13 mouse cellular contexts compared by ENCODE assay signal in the genomic region with DNA sequence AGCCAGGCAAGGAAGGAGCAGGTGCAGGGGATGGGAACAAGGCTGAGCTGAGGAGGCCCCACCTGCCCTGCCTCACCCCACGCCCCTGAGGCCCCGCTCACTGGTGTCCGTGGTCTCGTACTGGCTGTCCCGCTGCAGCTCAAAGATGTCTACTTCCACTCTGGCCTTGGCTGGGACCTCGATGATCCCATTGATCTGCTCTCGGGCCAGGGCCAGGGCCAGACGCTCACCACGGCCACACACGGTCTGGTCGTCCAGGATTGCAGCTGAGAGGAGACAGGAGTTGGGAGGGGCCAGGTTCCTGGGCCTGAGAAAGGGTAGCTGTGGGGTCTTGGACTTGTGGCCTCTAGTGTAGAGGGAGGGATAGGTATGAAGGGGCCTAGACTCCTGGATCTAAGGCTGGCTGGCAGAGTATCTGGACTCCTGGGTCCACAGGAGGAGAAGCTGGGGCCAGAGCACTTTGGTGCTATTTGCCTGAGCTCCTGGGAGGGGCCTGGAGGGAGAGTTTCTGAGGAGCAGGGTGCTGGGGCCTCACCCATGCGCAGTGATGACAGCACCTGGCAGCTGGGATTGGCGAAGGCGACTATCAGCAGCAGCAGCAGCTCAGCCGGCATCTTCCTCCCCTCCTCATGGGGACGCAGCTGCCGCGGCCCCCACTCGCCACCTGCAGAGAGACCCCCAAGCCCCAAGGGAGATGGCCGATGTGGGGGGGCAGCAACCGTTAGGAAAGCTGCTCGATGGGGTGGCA. TPM values are rescaled to one million over a fixed set of nuclear protein-coding genes. Genes with fewer than 3 reads are reported as not detected.
DNase-seq lines count a peak whose midpoint lies in the region; ATAC-seq lines count a peak whose summit lies in the region.
"Had no signal": no experiment of that assay in that cellular context is flagged by ENCODE, and none has a peak within 500 bp of the region (broad histone marks: within the 10 kb centered on the region; RNA-seq: fewer than 3 reads in every experiment).

No protein-coding gene starts in this region.

- DNase-seq in adrenal gland, adult 2 months: peak; percentile 65
- DNase-seq in adrenal gland, postnatal 25 days: no peak
- no peak for DNase-seq in neural tube, embryonic 10.5 days (ENCODE audit: extremely low spot score, low spot score)
- no peak for DNase-seq in hindbrain, embryonic 14.5 days (ENCODE audit: low spot score)
- DNase-seq in left cerebral cortex, postnatal 36 days (ENCODE audit: low spot score in 2 of 2): no peak
- DNase-seq in ovary, postnatal 14 days (ENCODE audit: low spot score): no peak
- DNase-seq: gastrocnemius, postnatal 10 days; kidney, adult 11 months; kidney, postnatal 36 days; liver, postnatal 0 days had no signal

- H3K27ac ChIP-seq in neural tube, embryonic 12.5 days: no peak overlapping the region
- H3K27ac ChIP-seq in hindbrain, embryonic 14.5 days: peak overlapping the region; percentile 14; the same call in 1 of the 2 replicates
- H3K27ac ChIP-seq in neural tube, embryonic 15.5 days (replicated peaks): no peak overlapping the region
- H3K27ac ChIP-seq: macrophage had no signal

- ATAC-seq in neural tube, embryonic 12.5 days (ENCODE audit: low FRiP score, low read depth): no peak
- ATAC-seq in hindbrain, embryonic 14.5 days (ENCODE audit: low FRiP score): no peak
- no peak for ATAC-seq in neural tube, embryonic 15.5 days (ENCODE audit: low FRiP score)
- ATAC-seq: liver, postnatal 0 days had no signal

- H3K27me3 ChIP-seq in neural tube, embryonic 12.5 days (replicated peaks): no peaks in the 10 kb centered on the region
- no peaks in the 10 kb centered on the region for H3K27me3 ChIP-seq in hindbrain, embryonic 14.5 days (ENCODE audit: control insufficient read depth, insufficient read depth, low read length)
- no peaks in the 10 kb centered on the region for H3K27me3 ChIP-seq in neural tube, embryonic 15.5 days (replicated peaks)

- no peak overlapping the region for H3K4me3 ChIP-seq in neural tube, embryonic 12.5 days
- H3K4me3 ChIP-seq in hindbrain, embryonic 14.5 days (replicated peaks; ENCODE audit: low read length): 0 out of 2 replicates have a peak overlapping the region, but pooled peaks have one; percentile 3
- H3K4me3 ChIP-seq in neural tube, embryonic 15.5 days (replicated peaks): no peak overlapping the region

- WGBS in neural tube, embryonic 12.5 days: 80% methylated on average over 22 of the region's 22 CpGs
- 81% methylated on average over 22 of the region's 22 CpGs for WGBS in hindbrain, embryonic 14.5 days
- WGBS in neural tube, embryonic 15.5 days: 74% methylated on average over 22 of the region's 22 CpGs

- no peaks in the 10 kb centered on the region for H3K9me3 ChIP-seq in neural tube, embryonic 12.5 days
- no peaks in the 10 kb centered on the region for H3K9me3 ChIP-seq in hindbrain, embryonic 14.5 days (ENCODE audit: control insufficient read depth, low read length)
- no peaks in the 10 kb centered on the region for H3K9me3 ChIP-seq in neural tube, embryonic 15.5 days (replicated peaks)

- H3K36me3 ChIP-seq in neural tube, embryonic 12.5 days: peaks cover 48% of the 10 kb centered on the region
- H3K36me3 ChIP-seq in hindbrain, embryonic 14.5 days (replicated peaks; ENCODE audit: control insufficient read depth, insufficient read depth): peaks cover 60% of the 10 kb centered on the region
- peaks cover 50% of the 10 kb centered on the region for H3K36me3 ChIP-seq in neural tube, embryonic 15.5 days

- intact Hi-C loops in left cerebral cortex, postnatal 36 days (cut with DNase I): no loop called here

- H3K9ac ChIP-seq in neural tube, embryonic 12.5 days: 0 out of 2 replicates have a peak overlapping the region, but pooled peaks have one; percentile 13
- peak overlapping the region; percentile 31; the same call in 1 of the 2 replicates for H3K9ac ChIP-seq in hindbrain, embryonic 14.5 days
- no peak overlapping the region for H3K9ac ChIP-seq in neural tube, embryonic 15.5 days (replicated peaks)
- H3K9ac ChIP-seq: liver, postnatal 0 days had no signal

- peak overlapping the region; percentile 96 for H3K4me2 ChIP-seq in neural tube, embryonic 12.5 days (replicated peaks)
- peak overlapping the region; percentile 96 for H3K4me2 ChIP-seq in hindbrain, embryonic 14.5 days (replicated peaks)
- peak overlapping the region; percentile 86 for H3K4me2 ChIP-seq in neural tube, embryonic 15.5 days

- peaks cover 42% of the 10 kb centered on the region for H3K4me1 ChIP-seq in neural tube, embryonic 12.5 days
- peaks cover 38% of the 10 kb centered on the region for H3K4me1 ChIP-seq in hindbrain, embryonic 14.5 days (replicated peaks; ENCODE audit: control insufficient read depth, insufficient read depth, low read length)
- H3K4me1 ChIP-seq in neural tube, embryonic 15.5 days: peaks cover 43% of the 10 kb centered on the region

RNA-seq across cellular contexts. Expression of gene Grik5, which starts 4.1 kb away (rescaled TPM):
- total RNA-seq in adrenal gland, adult 2 months (2021): 10 to 100 TPM; 14.5 to 18.5 TPM
- polyA plus RNA-seq in adrenal gland, adult 2 months (2012; rRNA removed): 54.9 and 71.3 TPM in 2 replicates
- 15.4 and 22.6 TPM in 2 replicates for total RNA-seq in adrenal gland, postnatal 25 days (2021)
- 18.6 and 19.5 TPM in 2 replicates for polyA plus RNA-seq in neural tube, embryonic 12.5 days (2016; fragmentation: Nextera tagmentation; extraction: Ambion mirVana)
- 21.0 and 22.5 TPM in 2 replicates for polyA plus RNA-seq in hindbrain, embryonic 14.5 days (2014; fragmentation: Nextera tagmentation; extraction: Ambion mirVana)
- 14.9 and 17.8 TPM in 2 replicates for polyA plus RNA-seq in neural tube, embryonic 15.5 days (2015; fragmentation: Nextera tagmentation; extraction: Ambion mirVana)
- total RNA-seq in left cerebral cortex, postnatal 36 days (2021): 100 to 1,000 TPM; 225 to 248 TPM

RNA-seq across cellular contexts. Expression of gene Zfp574, which starts 4.3 kb away (rescaled TPM):
- 10 to 100 TPM; 21.3 to 21.9 TPM for total RNA-seq in adrenal gland, adult 2 months (2021)
- 60.8 and 61.2 TPM in 2 replicates for polyA plus RNA-seq in adrenal gland, adult 2 months (2012; rRNA removed)
- 21.0 and 23.3 TPM in 2 replicates for total RNA-seq in adrenal gland, postnatal 25 days (2021)
- polyA plus RNA-seq in neural tube, embryonic 12.5 days (2016; fragmentation: Nextera tagmentation; extraction: Ambion mirVana): 38.7 and 39.2 TPM in 2 replicates
- 29.3 and 29.4 TPM in 2 replicates for polyA plus RNA-seq in hindbrain, embryonic 14.5 days (2014; fragmentation: Nextera tagmentation; extraction: Ambion mirVana)
- 31.6 TPM in 2 replicates for polyA plus RNA-seq in neural tube, embryonic 15.5 days (2015; fragmentation: Nextera tagmentation; extraction: Ambion mirVana)
- 10 to 100 TPM; 34.9 to 40.4 TPM for total RNA-seq in left cerebral cortex, postnatal 36 days (2021)
